Mouse (Mus musculus) erythroblast, adult 5-6 weeks (primary cell): ENCODE data around the gene Naa15. TPM values are rescaled to one million over a fixed set of nuclear protein-coding genes. Genes with fewer than 3 reads are reported as not detected.
A peak's percentile ranks its signal among the peaks of the same experiment; 100 is the strongest.
"Not testable (repeated sequence)": the region's sequence is repeated elsewhere in the genome, so short reads cannot be mapped to it uniquely, and the experiment has no call there.

Experiments
- ATAC-seq: replicated peaks from 2 replicates; pipeline ENCODE4 v1.8.0; 2016; ENCODE audit warnings: moderate number of reproducible peaks, mild to moderate bottlenecking, moderate TSS enrichment, inconsistent platforms; ENCODE audit not compliant: poor library complexity, low FRiP score, severe bottlenecking
- total RNA-seq, 2 experiments: library from RNA; stranded (forward) in 1 of 2; stranded (reverse) in 1 of 2; fragments of 150-400 nt in 1 of 2; fragments of 200-764, 138-1000 nt in 1 of 2; gene quantifications; 2 replicates each; pipeline versions ENCODE4 v1.2.3 to v1.2.4; 2015 to 2017; ENCODE audit warnings: low replicate concordance in 2 of 2

Naa15 gene
- total RNA-seq, 2 experiments from 2014 or later: 38.0 to 42.0 TPM

- ATAC-seq: no peak
Observed at GRCm38 (mm10) chr3:51417485-51417884, 2.5 kb downstream of the Naa15 start.

- ATAC-seq: no peak
Observed at GRCm38 (mm10) chr3:51417966-51418365, 3.0 kb downstream of the Naa15 start.

- ATAC-seq: no peak
Observed at GRCm38 (mm10) chr3:51421921-51422320, 7.0 kb downstream of the Naa15 start.

GRCm38 (mm10) chr3:51425394-51425793 lies 10.4 kb downstream of the Naa15 start:
- ATAC-seq: no peak

GRCm38 (mm10) chr3:51434364-51434763 lies 19.4 kb downstream of the Naa15 start:
- ATAC-seq: not testable (repeated sequence)

GRCm38 (mm10) chr3:51434871-51435595 lies 20.1 kb downstream of the Naa15 start:
- ATAC-seq: no peak

- no peak for ATAC-seq
Observed at GRCm38 (mm10) chr3:51468530-51468929, 53.6 kb downstream of the Naa15 start.

GRCm38 (mm10) chr3:51475706-51476105 lies 60.8 kb downstream of the Naa15 start:
- no peak for ATAC-seq

- no peak for ATAC-seq
Observed at GRCm38 (mm10) chr3:51479893-51480292, 64.9 kb downstream of the Naa15 start.

GRCm38 (mm10) chr3:51481059-51481458 lies 66.1 kb downstream of the Naa15 start:
- peak; percentile 50; the same call in 1 of the 2 replicates for ATAC-seq

GRCm38 (mm10) chr3:51481881-51482280 lies 66.9 kb downstream of the Naa15 start:
- no peak for ATAC-seq

- ATAC-seq: no peak
Observed at GRCm38 (mm10) chr3:51482781-51483180, 67.8 kb downstream of the Naa15 start.

- peak; percentile 84 for ATAC-seq
Observed at GRCm38 (mm10) chr3:51483741-51484359, 68.9 kb downstream of the Naa15 start, which contains the start of gene Rab33b. Gene Rab33b, plus strand, starts transcription at chr3:51483920.

- peak; percentile 60 for ATAC-seq
Observed at GRCm38 (mm10) chr3:51484370-51484769, 69.4 kb downstream of the Naa15 start.

GRCm38 (mm10) chr3:51485347-51485746 lies 70.4 kb downstream of the Naa15 start:
- no peak for ATAC-seq

- no peak for ATAC-seq
Observed at GRCm38 (mm10) chr3:51486491-51487195, 71.7 kb downstream of the Naa15 start.

GRCm38 (mm10) chr3:51490088-51490753 lies 75.3 kb downstream of the Naa15 start:
- no peak for ATAC-seq

- no peak for ATAC-seq
Observed at GRCm38 (mm10) chr3:51493272-51493838, 78.4 kb downstream of the Naa15 start.

GRCm38 (mm10) chr3:51494466-51494865 lies 79.5 kb downstream of the Naa15 start:
- ATAC-seq: no peak

GRCm38 (mm10) chr3:51495646-51496045 lies 80.7 kb downstream of the Naa15 start:
- no peak for ATAC-seq
